Mouse (Mus musculus): Measurements from ENCODE around the gene Cdk17. TPM values are rescaled to one million over a fixed set of nuclear protein-coding genes. Genes with fewer than 3 reads are reported as not detected.

Gene Cdk17
- polyA plus RNA-seq, 1 experiment: 18.0 TPM

- 60% methylated on average over 14 of the region's 14 CpGs for WGBS
- no peak for TF ChIP-seq POLR2A (IDR thresholded peaks at IDR 0.05; ENCODE audit: borderline replicate concordance, extremely low read depth, low read depth, low read length)
- no peak for TF ChIP-seq CTCF (IDR thresholded peaks at IDR 0.05; ENCODE audit: insufficient read depth, low read length)
- no peak for DNase-seq
- H3K4me1 ChIP-seq (ENCODE audit: control insufficient read depth, insufficient read depth, low read length): peaks cover 27% of the 10 kb centered on the region
- H3K4me3 ChIP-seq (replicated peaks; ENCODE audit: extremely low read depth, low read depth, low read length): no peak overlapping the region
Measured at GRCm38 (mm10) chr10:93272986-93273982, 112.6 kb downstream of the Cdk17 start.

GRCm38 (mm10) chr10:93274277-93274696 lies 113.6 kb downstream of the Cdk17 start:
- WGBS: 61% methylated on average over 2 of the region's 2 CpGs
- DNase-seq: no peak
- TF ChIP-seq POLR2A (IDR thresholded peaks at IDR 0.05; ENCODE audit: borderline replicate concordance, extremely low read depth, low read depth, low read length): no peak
- no peak for TF ChIP-seq CTCF (IDR thresholded peaks at IDR 0.05; ENCODE audit: insufficient read depth, low read length)
- Histone ChIP-seq H3K4me3 (replicated peaks; ENCODE audit: extremely low read depth, low read depth, low read length) (no peak overlapping the region), H3K4me1 (ENCODE audit: control insufficient read depth, insufficient read depth, low read length) (peaks cover 27% of the 10 kb centered on the region)

- DNase-seq: no peak
- Histone ChIP-seq H3K4me1 (ENCODE audit: control insufficient read depth, insufficient read depth, low read length) (peaks cover 27% of the 10 kb centered on the region), H3K4me3 (replicated peaks; ENCODE audit: extremely low read depth, low read depth, low read length) (no peak overlapping the region)
- TF ChIP-seq CTCF (IDR thresholded peaks at IDR 0.05; ENCODE audit: insufficient read depth, low read length): no peak
- TF ChIP-seq POLR2A (IDR thresholded peaks at IDR 0.05; ENCODE audit: borderline replicate concordance, extremely low read depth, low read depth, low read length): no peak
- 43% methylated on average over 25 of the region's 25 CpGs for WGBS
Measured at GRCm38 (mm10) chr10:93275212-93276136, 114.8 kb downstream of the Cdk17 start.

GRCm38 (mm10) chr10:93276349-93276763 lies 115.7 kb downstream of the Cdk17 start:
- H3K4me3 ChIP-seq (replicated peaks; ENCODE audit: extremely low read depth, low read depth, low read length): peak overlapping the region; percentile 7
- whole genome bisulfite sequencing: 25% methylated on average over 16 of the region's 16 CpGs
- H3K4me1 ChIP-seq (ENCODE audit: control insufficient read depth, insufficient read depth, low read length): peaks cover 25% of the 10 kb centered on the region
- TF ChIP-seq POLR2A (IDR thresholded peaks at IDR 0.05; ENCODE audit: borderline replicate concordance, extremely low read depth, low read depth, low read length): no peak
- peak; percentile 54 for DNase-seq

GRCm38 (mm10) chr10:93276857-93277256 lies 116.2 kb downstream of the Cdk17 start:
- TF ChIP-seq POLR2A (IDR thresholded peaks at IDR 0.05; ENCODE audit: borderline replicate concordance, extremely low read depth, low read depth, low read length) (no peak), CTCF (IDR thresholded peaks at IDR 0.05; ENCODE audit: insufficient read depth, low read length) (no peak)
- H3K4me1 ChIP-seq (ENCODE audit: control insufficient read depth, insufficient read depth, low read length): peaks cover 23% of the 10 kb centered on the region
- WGBS: 37% methylated on average over 9 of the region's 9 CpGs
- no peak for DNase-seq
- H3K4me3 ChIP-seq (replicated peaks; ENCODE audit: extremely low read depth, low read depth, low read length): no peak overlapping the region

GRCm38 (mm10) chr10:93278361-93278760 lies 117.7 kb downstream of the Cdk17 start:
- 64% methylated on average over 8 of the region's 8 CpGs for WGBS
- H3K4me3 ChIP-seq (replicated peaks; ENCODE audit: extremely low read depth, low read depth, low read length): no peak overlapping the region
- H3K4me1 ChIP-seq (ENCODE audit: control insufficient read depth, insufficient read depth, low read length): peaks cover 23% of the 10 kb centered on the region
- DNase-seq: no peak
- TF ChIP-seq POLR2A (IDR thresholded peaks at IDR 0.05; ENCODE audit: borderline replicate concordance, extremely low read depth, low read depth, low read length) (no peak), CTCF (IDR thresholded peaks at IDR 0.05; ENCODE audit: insufficient read depth, low read length) (no peak)

GRCm38 (mm10) chr10:93279062-93279461 lies 118.4 kb downstream of the Cdk17 start:
- Histone ChIP-seq H3K4me1 (ENCODE audit: control insufficient read depth, insufficient read depth, low read length) (peaks cover 23% of the 10 kb centered on the region), H3K4me3 (replicated peaks; ENCODE audit: extremely low read depth, low read depth, low read length) (no peak overlapping the region)
- 71% methylated on average over 9 of the region's 9 CpGs for WGBS
- TF ChIP-seq POLR2A (IDR thresholded peaks at IDR 0.05; ENCODE audit: borderline replicate concordance, extremely low read depth, low read depth, low read length): no peak
- no peak for TF ChIP-seq CTCF (IDR thresholded peaks at IDR 0.05; ENCODE audit: insufficient read depth, low read length)
- no peak for DNase-seq

GRCm38 (mm10) chr10:93280586-93280985 lies 119.9 kb downstream of the Cdk17 start:
- 73% methylated on average over 12 of the region's 12 CpGs for WGBS
- H3K4me1 ChIP-seq (ENCODE audit: control insufficient read depth, insufficient read depth, low read length): peaks cover 22% of the 10 kb centered on the region
- DNase-seq: no peak
- no peak overlapping the region for H3K4me3 ChIP-seq (replicated peaks; ENCODE audit: extremely low read depth, low read depth, low read length)
- TF ChIP-seq CTCF (IDR thresholded peaks at IDR 0.05; ENCODE audit: insufficient read depth, low read length) (no peak), POLR2A (IDR thresholded peaks at IDR 0.05; ENCODE audit: borderline replicate concordance, extremely low read depth, low read depth, low read length) (no peak)

- TF ChIP-seq POLR2A (IDR thresholded peaks at IDR 0.05; ENCODE audit: borderline replicate concordance, extremely low read depth, low read depth, low read length) (no peak), CTCF (IDR thresholded peaks at IDR 0.05; ENCODE audit: insufficient read depth, low read length) (no peak)
- DNase-seq: no peak
Measured at GRCm38 (mm10) chr10:93281092-93281491, 120.4 kb downstream of the Cdk17 start.

More at GRCm38 (mm10) chr10:93281092-93281491, 120.4 kb downstream of the Cdk17 start:
- Histone ChIP-seq H3K4me1 (ENCODE audit: control insufficient read depth, insufficient read depth, low read length) (peaks cover 19% of the 10 kb centered on the region), H3K4me3 (replicated peaks; ENCODE audit: extremely low read depth, low read depth, low read length) (no peak overlapping the region)
- WGBS: 66% methylated on average over 7 of the region's 7 CpGs

Measured in lung, adult 2 months (tissue).